Mouse (Mus musculus): ENCODE measurements around the gene Grin2b.

- TF ChIP-seq TCF12 (IDR thresholded peaks at IDR 0.05; ENCODE audit: low read depth, low read length) (no peak), CTCF (conservative IDR thresholded peaks at IDR 0.05 in 1 of 2, IDR thresholded peaks at IDR 0.05 in 1 of 2; ENCODE audit: low read depth in 2 of 2, low read length in 2 of 2) (no peak), POLR2A (IDR thresholded peaks at IDR 0.05; ENCODE audit: low read depth, low read length) (no peak), RAD21 (IDR thresholded peaks at IDR 0.05; ENCODE audit: low read depth, low read length) (no peak), SIN3A (IDR thresholded peaks at IDR 0.05; ENCODE audit: low read length) (no peak), NELFE (IDR thresholded peaks at IDR 0.05; ENCODE audit: low read depth, low read length) (no peak), POLR2AphosphoS2 (IDR thresholded peaks at IDR 0.05; ENCODE audit: low read depth, low read length) (no peak), ZMIZ1 (IDR thresholded peaks at IDR 0.05; ENCODE audit: low read depth, low read length) (no peak), MAX (IDR thresholded peaks at IDR 0.05; ENCODE audit: low read length) (no peak), TBP (conservative IDR thresholded peaks at IDR 0.05; ENCODE audit: low read depth, low read length) (no peak), UBTF (IDR thresholded peaks at IDR 0.05; ENCODE audit: low read depth, low read length) (no peak), BHLHE40 (IDR thresholded peaks at IDR 0.05; ENCODE audit: low read depth, low read length) (no peak), ZC3H11A (IDR thresholded peaks at IDR 0.05; ENCODE audit: low read depth, low read length) (no peak)
Observed at GRCm38 (mm10) chr6:136100241-136100640, 73.1 kb downstream of the Grin2b start.
